Mouse (Mus musculus) activated CD4-positive, CD25-positive, alpha-beta regulatory T cell, adult 9 weeks (primary cell): ENCODE measurements around the gene Zfp131. TPM values are rescaled to one million over a fixed set of nuclear protein-coding genes. Genes with fewer than 3 reads are reported as not detected.

Experiments
- polyA plus RNA-seq: library from polyadenylated mRNA; unstranded; fragments of 100-300 nt; shearing (Covaris generic); gene quantifications from one replicate; pipeline ENCODE4 v1.2.1, GENCODE M21; 2017

The Zfp131 gene
- 25.1 TPM for polyA plus RNA-seq

DNA sequence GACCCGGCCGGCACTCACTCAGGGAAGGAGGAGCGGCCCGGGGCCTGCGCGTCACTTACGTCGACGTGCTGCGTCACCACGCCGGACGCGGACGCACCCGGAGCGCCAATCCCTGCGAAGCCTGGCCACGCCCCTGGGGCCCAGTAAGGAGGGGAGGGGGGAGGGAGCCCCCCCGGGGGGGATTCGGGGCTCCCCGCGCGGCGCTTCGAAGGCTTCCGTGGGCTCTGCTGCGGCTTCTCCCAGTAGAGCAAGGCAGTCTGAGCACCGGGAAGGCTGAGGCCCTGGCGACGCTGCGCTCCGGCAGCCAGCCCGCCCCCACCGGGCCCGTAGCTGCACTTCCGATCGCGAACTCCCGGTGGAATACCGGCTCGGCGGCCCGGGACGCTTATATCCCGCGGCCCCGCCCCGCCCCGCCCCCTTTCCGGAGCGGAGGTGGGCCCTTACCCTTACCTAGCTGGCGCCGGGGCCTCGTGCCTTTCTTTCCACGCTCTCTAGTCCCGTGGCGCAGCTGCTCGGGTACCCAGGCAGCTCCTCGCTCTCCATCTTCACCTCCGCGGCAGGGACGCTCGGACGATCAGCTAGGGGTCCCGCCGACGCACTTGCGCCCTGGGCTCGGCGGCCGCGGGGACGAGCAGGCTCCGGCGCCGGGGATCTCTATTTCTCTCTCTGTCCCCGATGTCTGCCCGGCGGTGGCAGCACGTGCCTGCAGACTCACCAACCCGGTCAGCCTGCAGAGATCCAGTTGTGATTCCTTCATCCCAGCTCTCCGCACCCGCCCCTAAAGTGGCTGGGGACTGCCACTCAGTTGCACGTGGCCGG, at the start of gene Zfp131:
Zfp131 (minus strand) TSS at position 129 of the 819 bp plus-strand sequence.

DNA sequence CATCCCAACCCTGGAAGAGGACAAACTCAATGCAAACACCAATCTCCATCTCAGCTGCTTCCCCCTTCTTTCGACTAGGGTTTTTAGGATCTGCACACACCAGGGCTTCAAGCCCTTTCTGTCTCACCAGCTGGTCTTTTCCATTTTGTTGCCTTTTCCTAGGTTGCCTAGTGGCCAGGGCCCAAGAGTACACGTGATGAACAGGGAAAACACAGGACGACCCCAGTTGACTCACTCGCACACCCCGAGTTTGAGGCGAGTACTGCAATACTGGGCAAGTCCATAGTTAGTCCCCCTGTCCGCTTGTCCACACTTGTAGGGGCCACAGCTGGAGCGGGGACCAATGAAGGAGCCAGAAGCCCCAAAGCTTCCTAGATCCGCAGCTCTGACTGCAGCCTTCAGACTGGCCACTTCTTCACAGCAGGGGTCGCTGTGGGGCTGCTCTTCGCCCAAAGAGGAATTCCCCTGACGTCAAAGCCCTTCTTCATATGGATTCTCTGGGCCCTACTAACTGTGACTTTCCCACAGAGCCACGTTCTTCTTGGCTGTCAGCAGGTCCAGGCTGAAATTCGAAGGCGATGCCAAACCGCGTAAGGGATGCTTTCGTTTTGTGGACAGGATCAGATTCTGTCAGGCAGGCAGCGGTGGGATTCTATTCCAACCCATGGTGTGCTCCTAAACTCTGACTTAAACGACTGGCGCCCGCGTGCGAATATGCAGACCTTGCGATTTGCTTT, 44.8 kb upstream of the Zfp131 start, which contains the start of gene D13Ertd608e:
D13Ertd608e (plus strand) TSS at position 687 of the 737 bp plus-strand sequence.

DNA sequence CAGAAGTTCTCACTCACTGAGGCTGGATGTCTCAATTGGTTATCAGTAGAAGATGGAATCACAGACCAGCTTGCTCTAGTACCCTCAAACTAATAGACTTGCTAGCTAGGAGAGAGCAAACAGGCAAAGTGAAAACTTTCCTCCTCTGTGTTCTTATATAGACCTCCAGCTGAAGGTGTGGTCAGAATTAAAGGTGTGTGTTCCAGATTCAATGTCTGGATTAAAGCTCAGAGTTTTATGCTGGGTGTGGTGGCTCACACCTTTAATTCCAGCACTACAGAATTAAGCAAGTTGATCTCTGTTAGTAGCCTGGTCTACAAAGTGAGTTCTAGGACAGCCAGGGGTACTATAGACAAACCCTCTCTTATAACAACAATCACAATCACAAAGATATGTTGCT, 39.4 kb upstream of the Zfp131 start, which contains the start of gene AF067063:
AF067063 (minus strand) TSS at position 101 of the 400 bp plus-strand sequence.

DNA sequence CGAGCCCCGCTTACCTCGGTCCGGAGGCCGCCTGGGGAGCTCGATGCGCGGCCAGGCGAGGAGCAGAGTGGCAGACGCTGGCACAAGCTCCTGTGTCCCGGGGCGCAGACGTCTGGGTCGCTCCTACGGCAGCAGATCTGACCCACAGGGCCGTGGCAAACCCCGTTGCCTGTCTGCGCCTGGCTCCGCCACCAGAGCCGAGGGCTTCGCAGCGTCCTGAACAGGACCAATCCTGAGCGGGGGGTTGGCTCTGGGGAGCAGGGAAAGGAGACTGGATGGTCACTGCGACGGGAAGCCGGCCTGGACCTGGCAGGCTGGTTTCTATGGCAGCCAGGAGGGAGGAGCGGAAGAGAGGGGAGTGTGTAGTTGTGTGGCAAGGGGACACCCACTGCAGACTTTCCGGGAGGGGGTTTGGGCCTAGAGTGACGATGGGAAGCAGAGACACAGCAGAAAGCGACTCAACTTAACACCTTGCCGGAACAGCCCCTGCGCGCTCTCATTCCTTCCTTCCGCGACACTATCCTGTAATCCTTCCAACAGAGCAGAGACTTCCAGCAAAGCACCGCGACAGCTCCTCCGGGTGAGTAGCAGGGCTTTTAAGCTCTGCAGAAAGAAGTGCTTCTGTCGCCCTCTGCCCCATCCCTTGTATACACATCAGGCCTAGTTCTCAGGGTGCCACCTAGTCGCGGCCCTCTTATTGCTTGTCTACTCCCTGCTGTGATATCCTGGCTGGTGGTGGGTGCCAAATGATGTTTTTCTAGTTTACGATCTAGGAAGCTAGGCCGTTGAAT, 34.8 kb downstream of the Zfp131 start, which contains the start of gene Nim1k:
Nim1k (minus strand) TSS at position 202 of the 791 bp plus-strand sequence.

Other genes starting within 250 kb of the Zfp131 start
- not detected for gene Ccl28, start 167.1 kb downstream of the Zfp131 start, polyA plus RNA-seq
- 62.7 TPM for gene Hmgcs1, start 100.5 kb downstream of the Zfp131 start, polyA plus RNA-seq
- gene Nim1k, start 35.0 kb downstream of the Zfp131 start, polyA plus RNA-seq, result 0.46 TPM
- not detected for gene AF067063, start 39.3 kb upstream of the Zfp131 start, polyA plus RNA-seq
- gene D13Ertd608e, start 45.1 kb upstream of the Zfp131 start, polyA plus RNA-seq, result not detected
- gene Tcstv1, start 103.9 kb upstream of the Zfp131 start, polyA plus RNA-seq, result not detected
- gene Gm21761, start 138.4 kb upstream of the Zfp131 start, polyA plus RNA-seq, result not detected
- gene B020031M17Rik, start 159.9 kb upstream of the Zfp131 start, polyA plus RNA-seq, result not detected
- not detected for gene Gm36079, start 236.1 kb upstream of the Zfp131 start, polyA plus RNA-seq